Mouse (Mus musculus) neural tube, embryonic 10.5 days (tissue): ENCODE results near the gene Rtkn2.

Source experiments
- DNase-seq: peaks from one replicate; pipeline ENCODE4 v3.0.0-alpha.2; 2017; ENCODE audit warnings: low spot score; ENCODE audit errors: extremely low spot score

Rtkn2 gene

GRCm38 (mm10) chr10:67979401-67980157, at the start of gene Rtkn2:
Rtkn2 (plus strand) TSS chr10:67979570.
- DNase-seq: peak; percentile 98

GRCm38 (mm10) chr10:67931328-67931727, 48.0 kb upstream of the Rtkn2 start:
- DNase-seq: no peak

GRCm38 (mm10) chr10:67932780-67933179, 46.6 kb upstream of the Rtkn2 start:
- DNase-seq: no peak

GRCm38 (mm10) chr10:67936944-67937343, 42.4 kb upstream of the Rtkn2 start:
- DNase-seq: no peak

GRCm38 (mm10) chr10:67937775-67938174, 41.6 kb upstream of the Rtkn2 start:
- no peak for DNase-seq

- no peak for DNase-seq
Measured at GRCm38 (mm10) chr10:67939546-67939945, 39.8 kb upstream of the Rtkn2 start.

- no peak for DNase-seq
Measured at GRCm38 (mm10) chr10:67943513-67943912, 35.9 kb upstream of the Rtkn2 start.

- no peak for DNase-seq
Measured at GRCm38 (mm10) chr10:67950059-67950748, 29.2 kb upstream of the Rtkn2 start.

- DNase-seq: no peak
Measured at GRCm38 (mm10) chr10:67951690-67952089, 27.7 kb upstream of the Rtkn2 start.

- DNase-seq: no peak
Measured at GRCm38 (mm10) chr10:67955982-67956381, 23.4 kb upstream of the Rtkn2 start.

GRCm38 (mm10) chr10:67959982-67960381, 19.4 kb upstream of the Rtkn2 start:
- no peak for DNase-seq

GRCm38 (mm10) chr10:67962496-67962895, 16.9 kb upstream of the Rtkn2 start:
- no peak for DNase-seq

- no peak for DNase-seq
Measured at GRCm38 (mm10) chr10:67964060-67964459, 15.3 kb upstream of the Rtkn2 start.

- DNase-seq: no peak
Measured at GRCm38 (mm10) chr10:67965251-67965986, 14.0 kb upstream of the Rtkn2 start.

GRCm38 (mm10) chr10:67966102-67966501, 13.3 kb upstream of the Rtkn2 start:
- DNase-seq: no peak

- DNase-seq: no peak
Measured at GRCm38 (mm10) chr10:67966983-67967382, 12.4 kb upstream of the Rtkn2 start.

GRCm38 (mm10) chr10:67971166-67971796, 8.1 kb upstream of the Rtkn2 start:
- DNase-seq: no peak

GRCm38 (mm10) chr10:67977271-67977670, 2.1 kb upstream of the Rtkn2 start:
- no peak for DNase-seq

GRCm38 (mm10) chr10:67983776-67984175, 4.4 kb downstream of the Rtkn2 start:
- DNase-seq: no peak

GRCm38 (mm10) chr10:67984271-67984943, 5.0 kb downstream of the Rtkn2 start:
- peak; percentile 56 for DNase-seq

- DNase-seq: no peak
Measured at GRCm38 (mm10) chr10:67985100-67985499, 5.7 kb downstream of the Rtkn2 start.
